Mouse (Mus musculus): ENCODE results near the gene Lrba.

DNA sequence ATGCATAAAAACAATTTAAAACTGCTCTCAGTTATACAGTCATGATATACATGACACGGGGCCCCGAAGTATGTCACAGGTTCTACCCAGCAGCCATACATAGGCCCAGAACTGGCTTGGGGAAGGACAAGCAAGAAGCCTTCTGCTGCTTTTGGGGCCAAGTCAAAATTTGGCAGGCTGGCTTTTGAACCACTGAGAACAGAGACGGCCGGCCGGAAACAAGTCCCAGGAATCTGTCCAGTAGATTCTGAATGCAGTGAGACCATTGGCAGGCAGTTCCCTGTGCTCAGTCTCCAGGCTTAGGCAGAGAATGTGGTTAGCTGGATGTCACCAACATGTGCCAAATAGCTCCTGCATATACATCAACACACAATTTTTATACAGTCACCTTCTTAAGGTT lies 565.3 kb downstream of the Lrba start:
- TF ChIP-seq CTCF (IDR thresholded peaks at IDR 0.05; ENCODE audit: low read depth) (no peak), EP300 (IDR thresholded peaks at IDR 0.05; ENCODE audit: low read depth) (no peak)
